Mouse (Mus musculus): ENCODE data around the gene Serpinb9d.
"Not testable (repeated sequence)": the region's sequence is repeated elsewhere in the genome, so short reads cannot be mapped to it uniquely, and the experiment has no call there.

Serpinb9d gene

GRCm38 (mm10) chr13:33192659-33193058, at the start of gene Serpinb9d:
TSS of gene Serpinb9d (plus strand) at chr13:33192959.
- DNase-seq = no peak

- DNase-seq = no peak
Observed at GRCm38 (mm10) chr13:33159642-33160041, 33.1 kb upstream of the Serpinb9d start, which contains the start of gene Serpinb9c. TSS of gene Serpinb9c (minus strand) at chr13:33159742.

- DNase-seq = not testable (repeated sequence)
Observed at GRCm38 (mm10) chr13:33190486-33190885, 2.3 kb upstream of the Serpinb9d start.

GRCm38 (mm10) chr13:33199740-33200139, 7.0 kb downstream of the Serpinb9d start:
- DNase-seq = no peak

GRCm38 (mm10) chr13:33249312-33249711, 56.6 kb downstream of the Serpinb9d start, which contains the start of gene Serpinb9e:
TSS of gene Serpinb9e (plus strand) at chr13:33249612.
- DNase-seq = not testable (repeated sequence)
